ENCODE assay signal across 9 mouse cellular contexts in the genomic region with DNA sequence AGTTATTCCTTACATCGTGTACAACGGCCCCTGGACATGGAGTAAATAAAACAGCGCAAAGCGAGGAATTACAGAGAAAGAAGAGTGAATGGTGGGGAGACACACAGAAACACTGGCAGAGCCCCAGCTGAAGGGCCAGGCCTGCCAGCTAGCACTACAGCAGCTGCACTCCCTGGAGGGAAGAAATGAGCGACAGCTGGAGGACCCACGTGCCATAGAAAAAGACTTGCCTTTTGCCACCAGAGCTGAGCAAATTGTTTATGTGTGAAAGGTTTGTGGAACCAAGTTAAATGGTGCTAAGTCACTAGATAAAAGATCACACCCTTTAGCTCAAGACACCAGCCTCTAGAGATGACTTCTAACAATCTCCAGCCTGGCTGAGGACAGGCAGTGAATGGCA. TPM values are rescaled to one million over a fixed set of nuclear protein-coding genes. Genes with fewer than 3 reads are reported as not detected.
DNase-seq lines count a peak whose midpoint lies in the region; ATAC-seq and TF ChIP-seq lines count a peak whose summit lies in the region.
"Had no signal": no experiment of that assay in that cellular context is flagged by ENCODE, and none has a peak within 500 bp of the region (broad histone marks: within the 10 kb centered on the region; RNA-seq: fewer than 3 reads in every experiment).

No protein-coding gene starts in this region.

- no peak for ATAC-seq in kidney, embryonic 14.5 days (ENCODE audit: low FRiP score, low TSS enrichment)
- ATAC-seq in stomach, postnatal 0 days (ENCODE audit: low FRiP score, low TSS enrichment) = no peak

- no peaks in the 10 kb centered on the region for H3K36me3 ChIP-seq in kidney, embryonic 14.5 days (ENCODE audit: control insufficient read depth, insufficient read depth, low read length)
- no peaks in the 10 kb centered on the region for H3K36me3 ChIP-seq in myocyte (ENCODE audit: control insufficient read depth, insufficient read depth)
- H3K36me3 ChIP-seq in stomach, postnatal 0 days (ENCODE audit: control insufficient read depth, insufficient read depth, low read length) = no peaks in the 10 kb centered on the region

- H3K27me3 ChIP-seq in kidney, embryonic 14.5 days (ENCODE audit: control insufficient read depth, insufficient read depth, low read length) = no peaks in the 10 kb centered on the region
- no peaks in the 10 kb centered on the region for H3K27me3 ChIP-seq in myocyte (ENCODE audit: control insufficient read depth, insufficient read depth, insufficient read length)
- H3K27me3 ChIP-seq in stomach, postnatal 0 days (ENCODE audit: control insufficient read depth, insufficient read depth, low read length) = no peaks in the 10 kb centered on the region

- no peak for TF ChIP-seq POLR2A in myocyte (IDR thresholded peaks at IDR 0.05; ENCODE audit: insufficient read length, low read depth)

- peak; percentile 10 for DNase-seq in kidney, postnatal 10 days
- DNase-seq in brain, embryonic 18.5 days (ENCODE audit: low read depth, low spot score) = peak; percentile 39
- peak; percentile 14 for DNase-seq in gastrocnemius, postnatal 25 days
- no peak for DNase-seq in stomach, postnatal 0 days (ENCODE audit: low spot score)
- no peak for DNase-seq in T-cell, adult 2 months (ENCODE audit: low spot score)
- DNase-seq in thymus, postnatal 10 days (ENCODE audit: low spot score in 2 of 2) = no peak
- DNase-seq: spleen, adult 18-20 months had no signal

- H3K9ac ChIP-seq in kidney, embryonic 14.5 days (ENCODE audit: low read depth, low read length) = no peak overlapping the region
- H3K9ac ChIP-seq in stomach, postnatal 0 days (ENCODE audit: low read length) = no peak overlapping the region

- TF ChIP-seq EP300 in stomach, postnatal 0 days (optimal IDR thresholded peaks at IDR 0.05) = no peak

- no peak for TF ChIP-seq CTCF in stomach, postnatal 0 days (IDR thresholded peaks at IDR 0.05; ENCODE audit: low read depth)

- no peaks in the 10 kb centered on the region for H3K4me1 ChIP-seq in kidney, embryonic 14.5 days (ENCODE audit: control insufficient read depth, insufficient read depth, low read length)
- H3K4me1 ChIP-seq in stomach, postnatal 0 days (replicated peaks; ENCODE audit: control insufficient read depth, insufficient read depth) = no peaks in the 10 kb centered on the region

- H3K27ac ChIP-seq in kidney, embryonic 14.5 days (ENCODE audit: low read depth, low read length) = no peak overlapping the region
- H3K27ac ChIP-seq in stomach, postnatal 0 days (replicated peaks) = no peak overlapping the region

- no peak overlapping the region for H3K4me3 ChIP-seq in kidney, embryonic 14.5 days (ENCODE audit: low read length)
- H3K4me3 ChIP-seq in myocyte = no peak overlapping the region
- no peak overlapping the region for H3K4me3 ChIP-seq in stomach, postnatal 0 days (ENCODE audit: low read depth, low read length)

- no peak overlapping the region for H3ac ChIP-seq in myocyte (ENCODE audit: control insufficient read depth, insufficient read length)

- 70% methylated on average over 6 of the region's 6 CpGs for WGBS in kidney, embryonic 14.5 days
- WGBS in stomach, postnatal 0 days = 60% methylated on average over 6 of the region's 6 CpGs

- no peaks in the 10 kb centered on the region for H3K9me3 ChIP-seq in kidney, embryonic 14.5 days (ENCODE audit: control insufficient read depth, low read length)
- no peaks in the 10 kb centered on the region for H3K9me3 ChIP-seq in stomach, postnatal 0 days (ENCODE audit: control insufficient read depth, low read length)

- no peak overlapping the region for H3K4me2 ChIP-seq in kidney, embryonic 14.5 days (replicated peaks; ENCODE audit: low read depth, low read length)
- no peak overlapping the region for H3K4me2 ChIP-seq in myocyte (ENCODE audit: low read depth)
- no peak overlapping the region for H3K4me2 ChIP-seq in stomach, postnatal 0 days (replicated peaks; ENCODE audit: low read depth)

- H3K79me2 ChIP-seq in myocyte (ENCODE audit: control insufficient read depth, insufficient read depth) = no peaks in the 10 kb centered on the region

TF ChIP-seq in myocyte, 11 proteins besides CTCF, POLR2A, EP300 and RAD21:
- TF ChIP-seq MYOG (IDR thresholded peaks at IDR 0.05; ENCODE audit: control insufficient read depth in 1 of 3, insufficient read depth in 1 of 3, insufficient read length in 2 of 3, low read depth in 2 of 3) = peak; percentile 34 to 87 (median 73)
- peak; percentile 45 for TF ChIP-seq TCF12 (IDR thresholded peaks at IDR 0.05; ENCODE audit: insufficient read depth, poor library complexity, severe bottlenecking)
- TF ChIP-seq MYOD1 (IDR thresholded peaks at IDR 0.05; ENCODE audit: control insufficient read depth in 1 of 3, insufficient read length in 2 of 3, low read depth in 2 of 3) = peak in 2 of 3 experiments; percentile 80 to 83
- no peak for TF ChIP-seq MAX (IDR thresholded peaks at IDR 0.05; ENCODE audit: low read depth)
- TF ChIP-seq E2F4 (IDR thresholded peaks at IDR 0.05; ENCODE audit: insufficient read depth) = no peak
- TF ChIP-seq SRF (IDR thresholded peaks at IDR 0.05; ENCODE audit: control insufficient read depth, insufficient read length, low read depth) = no peak
- no peak for TF ChIP-seq CEBPB (IDR thresholded peaks at IDR 0.05; ENCODE audit: insufficient read depth, poor library complexity, severe bottlenecking)

RNA-seq across cellular contexts. Expression of gene Gap43, which starts 37.0 kb away (rescaled TPM):
- polyA plus RNA-seq in kidney, embryonic 14.5 days (2014; fragmentation: Nextera tagmentation; extraction: Ambion mirVana) = 13.3 and 18.9 TPM in 2 replicates
- total RNA-seq in gastrocnemius, postnatal 25 days (2021) = 1 to 10 TPM in 1 of 2 experiments, under 1 TPM in 1; 0.56 to 1.8 TPM
- 1.6 TPM for polyA plus RNA-seq in myocyte (2012; fragmentation: generic; extraction: Trizol)
- 41.4 and 42.6 TPM in 2 replicates for polyA plus RNA-seq in stomach, postnatal 0 days (2015; fragmentation: Nextera tagmentation; extraction: Ambion mirVana)

Comparison
In these comparisons a context has a peak if more than half of its experiments do, and no peak if none do; other contexts are left out.
1. DNase-seq: peak in kidney, postnatal 10 days (single experiment), brain, embryonic 18.5 days (single experiment) and gastrocnemius, postnatal 25 days (single experiment); none in stomach, postnatal 0 days (single experiment), T-cell, adult 2 months (single experiment) and thymus, postnatal 10 days (0 of 2).